Mouse (Mus musculus) testis, postnatal 14 days (tissue): ENCODE measurements around the gene Arl10.
"Not testable (repeated sequence)": the region's sequence is repeated elsewhere in the genome, so short reads cannot be mapped to it uniquely, and the experiment has no call there.

Source experiments
- DNase-seq: peaks from one replicate; pipeline ENCODE4 v3.0.0; 2021; ENCODE audit warnings: low spot score

Arl10 gene

DNA sequence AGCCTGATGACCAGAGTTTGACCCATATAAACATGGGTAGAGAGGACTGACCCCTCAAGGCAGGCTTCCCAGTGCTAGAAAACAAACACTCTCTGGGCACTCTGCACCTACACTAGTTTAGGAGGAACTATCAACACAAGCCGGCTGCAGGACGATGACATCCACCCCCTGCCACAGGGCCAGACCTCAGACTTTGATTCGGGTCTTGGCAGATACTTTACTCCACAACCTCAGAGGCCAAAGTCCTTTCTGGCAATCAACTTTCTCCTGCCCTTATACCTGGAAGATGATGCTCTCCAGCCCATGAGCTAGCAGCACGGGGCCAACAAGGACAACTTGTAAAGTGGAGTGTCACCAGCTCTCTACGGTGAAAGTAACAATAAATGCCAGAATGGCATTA is 8.0 kb downstream of the Arl10 start:
- no peak for DNase-seq

DNA sequence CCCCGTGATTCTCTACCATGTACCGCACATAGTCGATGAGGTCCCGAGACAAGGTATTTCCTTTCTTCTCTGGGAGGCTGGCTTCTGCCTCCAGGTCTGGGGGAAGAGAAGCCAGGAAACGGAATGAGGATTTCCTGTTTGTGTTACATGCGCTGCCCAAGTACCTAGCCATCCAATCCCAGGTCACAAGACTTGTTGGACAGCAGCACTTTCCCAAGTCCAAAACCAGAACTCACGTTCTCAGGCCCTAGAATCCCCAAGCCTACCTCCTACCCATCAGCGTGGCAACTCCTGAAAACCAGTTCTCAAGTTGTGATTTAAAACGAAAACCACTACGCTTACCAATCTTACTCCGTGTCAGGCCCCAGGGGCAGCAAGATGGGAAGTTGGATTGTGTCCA is 11.0 kb downstream of the Arl10 start:
- no peak for DNase-seq

DNA sequence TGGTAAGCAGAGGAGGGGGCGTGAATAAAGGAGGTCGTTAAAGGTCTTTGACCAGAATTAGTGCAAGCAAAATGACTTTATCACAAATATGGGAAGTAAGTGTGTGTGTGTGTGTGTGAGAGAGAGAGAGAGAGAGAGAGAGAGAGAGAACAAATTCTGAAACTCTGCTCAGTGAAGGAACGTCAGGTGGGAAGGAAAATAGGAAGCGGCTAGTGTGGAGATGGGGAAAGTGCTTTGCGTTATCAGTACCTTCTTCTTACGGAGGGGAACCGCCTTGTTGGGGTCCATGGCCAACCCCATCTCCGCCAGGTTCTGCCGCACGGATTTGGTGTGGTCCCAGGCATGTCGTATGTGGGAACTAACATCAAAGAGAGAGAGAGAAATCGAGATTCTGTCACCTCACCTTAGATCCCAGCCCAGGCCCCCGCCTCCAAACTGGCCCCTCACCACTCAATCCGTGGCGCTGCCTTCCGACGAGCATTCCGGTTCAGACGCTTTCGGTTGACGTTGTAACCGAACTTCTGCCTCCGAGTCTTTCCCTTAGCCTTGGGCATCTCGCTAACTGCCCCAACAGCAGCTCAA is 14.7 kb downstream of the Arl10 start:
- no peak for DNase-seq

DNA sequence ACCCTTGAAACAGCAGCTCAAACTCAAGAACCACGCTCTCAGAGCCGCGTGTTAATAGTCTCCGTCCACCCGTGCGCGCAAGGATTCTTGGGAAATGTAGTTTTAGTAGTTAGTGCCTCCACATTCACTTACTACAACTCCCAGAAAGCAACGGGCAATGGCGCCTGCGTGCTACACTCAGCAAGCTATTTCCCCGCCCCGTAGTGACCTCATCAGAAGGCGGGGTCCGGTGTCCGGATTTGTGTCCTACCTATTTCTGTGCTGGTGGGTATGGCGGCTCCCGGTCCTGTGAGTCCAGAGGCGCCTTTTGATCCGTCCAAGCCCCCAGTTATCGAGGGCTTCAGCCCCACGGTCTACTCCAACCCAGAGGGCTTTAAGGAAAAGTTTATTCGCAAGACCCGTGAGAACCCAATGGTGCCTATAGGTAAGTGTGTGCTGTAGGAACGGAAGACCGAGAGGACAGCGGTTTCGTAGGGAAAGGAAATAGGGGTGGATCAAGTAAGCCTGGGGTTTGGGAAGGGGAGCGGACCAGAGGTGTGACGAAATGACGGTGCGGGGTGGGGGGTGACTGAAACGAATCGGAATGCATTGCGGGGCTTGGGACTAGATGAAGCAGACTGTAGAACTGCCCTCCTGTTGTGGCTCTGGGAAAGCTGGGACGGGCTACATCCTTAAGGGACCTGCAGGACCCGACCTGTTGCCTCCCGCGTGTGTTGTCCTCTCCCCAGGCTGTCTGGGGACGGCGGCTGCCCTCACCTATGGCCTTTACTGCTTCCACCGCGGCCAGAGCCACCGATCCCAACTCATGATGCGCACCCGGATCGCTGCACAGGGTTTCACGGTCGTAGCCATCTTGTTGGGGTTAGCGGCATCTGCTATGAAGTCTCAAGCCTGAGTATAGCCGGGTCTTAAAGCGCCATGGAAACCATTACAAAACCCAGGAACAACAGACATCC is 15.5 kb downstream of the Arl10 start, which contains the start of the genes Nop16 and Higd2a:
Nop16 (minus strand) TSS at position 95 of the 956 bp plus-strand sequence.
Higd2a (plus strand) TSS at position 212 of the 956 bp plus-strand sequence.
- DNase-seq: peak; percentile 97

GRCm38 (mm10) chr13:54591776-54592356 is 17.1 kb downstream of the Arl10 start:
- DNase-seq: no peak

DNA sequence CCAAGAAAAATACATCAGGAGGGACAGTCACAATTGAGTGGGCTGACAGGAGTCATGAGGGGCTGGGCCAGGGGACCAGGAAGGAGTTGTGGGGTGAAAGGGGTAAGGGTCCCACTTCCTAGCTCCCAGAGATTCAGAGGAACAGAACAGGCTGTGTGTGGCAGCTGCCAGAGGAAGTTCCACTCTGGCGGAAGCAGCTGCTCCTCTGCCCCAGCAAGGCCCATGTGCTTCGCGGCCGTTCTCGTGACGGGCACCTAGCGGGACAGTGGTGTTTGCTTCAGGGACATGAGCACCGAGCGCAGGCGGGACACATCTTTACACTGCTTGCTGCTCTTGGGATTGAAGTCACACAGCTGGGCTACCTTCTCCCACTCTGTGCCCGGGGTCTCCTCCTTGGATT is 18.8 kb downstream of the Arl10 start:
- no peak for DNase-seq

DNA sequence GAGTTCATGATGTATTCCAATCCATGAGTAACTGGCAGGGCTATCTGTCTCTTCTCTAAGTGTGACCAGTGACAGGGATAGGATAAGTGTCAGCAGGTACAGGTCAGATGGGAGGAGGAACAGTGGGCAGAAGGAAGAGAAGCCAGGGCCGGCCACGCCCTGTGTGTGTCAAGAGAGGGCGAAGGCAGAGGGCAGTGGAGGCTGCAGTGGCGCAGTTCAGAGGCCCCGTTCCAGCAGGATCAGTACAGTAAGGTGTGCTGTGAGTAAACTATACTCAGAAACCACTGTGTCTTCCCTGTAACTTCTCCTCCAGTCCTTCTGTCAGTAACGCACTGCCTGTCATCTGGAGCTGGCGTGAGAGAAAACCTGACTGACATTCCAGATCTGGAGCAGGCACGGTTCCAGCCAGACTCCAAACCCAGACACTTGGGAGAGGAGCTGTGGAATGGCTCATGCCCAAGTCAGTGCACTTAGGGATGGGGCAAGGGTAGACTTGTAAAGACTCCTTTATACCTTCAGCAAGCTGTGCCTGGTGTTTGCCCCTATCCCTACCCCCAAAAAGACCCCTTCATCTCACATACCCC is 21.4 kb downstream of the Arl10 start:
- DNase-seq: no peak

DNA sequence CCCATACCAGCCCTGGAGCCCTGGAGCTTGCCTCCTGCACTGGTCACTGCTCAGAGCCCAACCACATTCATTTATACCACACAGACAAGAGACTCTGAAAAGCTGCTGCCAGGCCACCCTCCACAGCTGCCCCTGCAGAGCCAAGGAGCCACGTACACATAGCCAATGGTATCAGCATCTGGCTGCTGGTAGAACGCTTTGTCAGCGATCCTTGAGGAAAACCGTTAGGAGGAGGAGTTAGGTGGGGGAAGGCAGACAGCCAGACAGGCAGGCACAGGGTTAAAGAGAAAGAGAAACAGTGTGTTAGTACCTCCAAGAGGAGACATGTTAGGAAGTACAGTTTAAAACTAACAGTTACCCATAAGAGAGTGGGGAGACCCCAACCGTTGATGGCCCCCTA is 22.1 kb downstream of the Arl10 start:
- DNase-seq: no peak

DNA sequence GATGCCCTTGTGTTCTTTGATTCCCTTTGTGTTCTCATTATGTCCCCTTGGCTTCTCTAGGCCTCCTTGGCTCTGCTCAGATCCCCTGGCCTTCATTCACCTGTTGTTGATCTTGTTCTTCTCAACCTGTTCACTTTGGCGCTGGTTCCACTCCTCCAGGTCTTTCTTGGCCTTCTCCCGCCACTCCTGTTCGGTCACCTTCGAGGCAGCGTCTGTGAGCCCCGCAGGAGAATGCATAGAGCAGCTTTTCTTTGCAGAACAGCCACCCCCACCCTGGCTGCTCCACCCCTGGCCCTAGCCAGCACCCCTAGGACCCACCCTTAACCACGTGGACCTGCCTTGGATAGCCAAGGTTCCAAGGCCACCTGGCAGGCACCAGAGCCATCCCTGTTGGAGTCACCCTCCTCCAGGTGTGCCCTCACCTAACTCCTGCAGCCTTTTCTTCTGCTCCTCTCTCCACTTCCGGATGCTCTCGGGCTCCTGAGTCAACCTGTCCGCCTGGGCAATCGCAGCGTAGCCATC is 23.9 kb downstream of the Arl10 start:
- DNase-seq: no peak

- DNase-seq: no peak
These were observed 27.9 kb downstream of the Arl10 start for GRCm38 (mm10) chr13:54602639-54603111.

GRCm38 (mm10) chr13:54603501-54603900 is 28.7 kb downstream of the Arl10 start:
- DNase-seq: no peak

DNA sequence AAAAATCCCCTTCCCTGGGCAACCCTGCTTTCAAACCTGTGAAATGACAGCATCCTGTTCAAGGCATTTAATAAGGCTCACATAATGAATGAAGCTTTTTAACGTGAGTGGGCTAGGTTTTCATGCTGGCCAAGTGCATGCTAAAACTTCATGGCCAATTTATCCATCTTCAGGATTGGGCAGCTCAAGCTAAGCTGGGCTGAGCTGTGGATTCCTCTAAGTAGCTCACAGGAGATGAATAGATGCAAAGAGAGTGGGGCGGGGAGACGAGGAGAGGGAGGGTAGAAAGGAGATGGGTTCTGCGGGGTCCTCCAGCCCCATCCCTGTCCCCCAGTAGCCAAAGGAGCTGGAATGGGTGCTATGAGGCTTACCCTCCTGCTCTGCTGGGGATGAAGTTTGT is 29.4 kb downstream of the Arl10 start:
- DNase-seq: no peak

DNA sequence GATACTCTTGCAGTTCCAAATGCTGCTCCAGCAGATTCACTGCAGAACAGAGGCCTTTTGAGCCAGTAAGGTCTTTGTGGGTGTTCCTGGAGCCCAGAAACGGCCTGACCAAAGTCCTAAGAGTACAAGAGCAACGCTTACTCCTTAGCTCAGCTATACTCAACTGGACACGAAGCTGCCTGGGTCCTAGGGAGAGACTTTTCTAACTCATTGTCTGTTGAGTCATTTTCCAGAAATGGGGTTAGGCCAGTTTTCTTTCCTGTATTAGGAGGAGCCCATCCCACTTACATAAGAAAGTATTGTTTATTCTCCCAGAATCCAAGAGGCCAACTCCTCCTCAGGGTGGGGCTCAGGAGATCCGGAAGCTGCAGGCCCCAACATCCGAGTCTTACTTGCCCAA is 30.6 kb downstream of the Arl10 start:
- DNase-seq: no peak

DNA sequence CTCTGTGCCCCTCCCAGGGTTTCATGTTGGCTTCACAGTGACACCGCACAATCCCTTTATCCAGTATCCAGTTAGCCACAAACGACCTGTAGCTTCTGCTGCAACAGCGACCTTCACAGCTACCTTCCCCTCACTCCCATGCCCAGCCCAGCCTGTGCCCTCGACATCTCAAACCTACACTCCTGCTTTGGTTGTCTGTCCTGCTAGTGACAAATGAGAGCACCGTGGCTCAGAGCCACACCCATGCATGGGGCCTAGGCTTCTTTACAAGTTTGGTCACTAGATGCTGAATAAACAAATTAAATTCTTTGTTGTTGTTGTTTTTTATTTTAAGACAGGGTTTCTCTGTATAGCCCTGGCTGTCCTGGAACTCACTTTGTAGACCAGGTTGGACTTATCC is 32.4 kb downstream of the Arl10 start:
- DNase-seq: no peak

- DNase-seq: no peak
These were observed 33.2 kb downstream of the Arl10 start for GRCm38 (mm10) chr13:54608002-54608401.

DNA sequence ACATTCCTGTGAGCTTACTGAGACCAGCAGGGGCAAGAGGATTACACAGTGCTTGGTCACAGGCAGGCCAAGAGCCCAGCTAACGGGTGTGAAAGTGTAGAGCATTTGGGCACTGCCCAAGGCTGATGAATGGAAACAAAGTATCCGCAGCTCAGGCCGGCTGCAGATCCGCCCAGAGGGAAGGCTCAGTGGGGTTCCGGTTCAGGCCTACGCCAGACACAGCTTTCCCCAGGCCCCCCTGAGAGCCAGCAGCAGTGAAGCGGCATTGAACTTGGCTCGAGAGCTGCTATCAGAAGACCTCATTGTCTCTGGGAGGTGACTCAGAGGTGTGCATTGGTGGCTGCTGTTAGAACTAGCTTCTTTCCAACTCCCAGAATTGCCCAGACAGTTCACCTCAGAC is 33.9 kb downstream of the Arl10 start:
- peak; percentile 87 for DNase-seq

- DNase-seq: no peak
These were observed 34.5 kb downstream of the Arl10 start for GRCm38 (mm10) chr13:54609301-54609700.

GRCm38 (mm10) chr13:54610613-54610971 is 35.8 kb downstream of the Arl10 start:
- no peak for DNase-seq

DNA sequence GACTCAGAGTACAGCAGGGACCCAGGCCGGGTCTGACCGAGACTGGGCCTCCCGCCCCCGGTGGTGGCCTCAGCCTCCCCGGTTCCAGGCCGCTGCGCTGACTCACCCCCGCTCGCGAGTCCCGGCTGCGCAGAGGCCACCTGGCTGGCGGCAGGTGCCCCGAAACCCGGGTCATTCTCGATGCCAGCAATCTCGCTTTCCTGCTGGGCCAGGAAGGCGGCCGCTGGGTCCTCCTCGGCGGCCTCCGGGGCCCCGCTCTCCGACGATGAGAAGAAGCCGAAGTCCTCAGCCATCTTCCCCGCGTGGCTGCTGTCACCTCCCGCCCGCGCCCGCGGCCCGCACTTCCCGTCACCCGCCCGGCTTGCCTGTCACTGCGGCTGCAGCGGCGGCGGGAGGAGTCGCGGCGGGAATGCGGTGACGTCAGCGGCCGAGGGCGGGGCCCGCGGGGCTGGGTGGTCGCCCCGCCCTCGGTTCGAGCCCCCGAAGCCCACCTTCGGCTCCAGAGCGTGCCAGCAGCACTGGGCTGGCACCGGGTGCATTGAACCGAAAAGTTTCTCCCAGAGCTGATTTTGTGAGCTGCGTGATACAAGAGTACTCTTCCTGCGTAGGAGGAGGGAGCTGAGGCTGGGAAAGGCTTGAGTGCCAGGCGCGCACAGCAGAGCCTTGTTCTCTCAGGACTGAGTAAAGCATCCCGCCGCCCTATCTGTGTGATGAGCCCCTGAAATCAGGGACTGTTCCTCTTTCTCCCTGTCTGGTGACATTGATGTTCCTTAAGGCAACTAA is 36.3 kb downstream of the Arl10 start, which contains the start of gene Cltb:
Cltb (minus strand) TSS at position 373 of the 783 bp plus-strand sequence.
- peak; percentile 74 for DNase-seq

DNA sequence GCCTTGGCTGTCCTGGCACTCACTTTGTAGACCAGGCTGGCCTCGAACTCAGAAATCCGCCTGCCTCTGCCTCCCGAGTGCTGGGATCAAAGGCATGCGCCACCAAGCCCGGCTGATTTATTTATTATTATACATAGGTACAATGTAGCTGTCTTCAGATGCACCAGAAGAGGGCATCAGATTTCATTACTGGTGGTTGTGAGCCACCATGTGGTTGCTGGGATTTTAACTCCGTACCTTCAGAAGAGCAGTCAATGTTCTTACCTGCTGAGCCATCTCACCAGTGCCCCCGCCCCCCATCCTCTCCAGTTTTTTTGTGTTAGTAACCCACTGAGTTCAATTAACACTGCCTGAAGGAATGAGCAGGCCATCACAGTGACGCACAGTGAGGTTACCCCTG is 38.3 kb downstream of the Arl10 start:
- DNase-seq: not testable (repeated sequence)

DNA sequence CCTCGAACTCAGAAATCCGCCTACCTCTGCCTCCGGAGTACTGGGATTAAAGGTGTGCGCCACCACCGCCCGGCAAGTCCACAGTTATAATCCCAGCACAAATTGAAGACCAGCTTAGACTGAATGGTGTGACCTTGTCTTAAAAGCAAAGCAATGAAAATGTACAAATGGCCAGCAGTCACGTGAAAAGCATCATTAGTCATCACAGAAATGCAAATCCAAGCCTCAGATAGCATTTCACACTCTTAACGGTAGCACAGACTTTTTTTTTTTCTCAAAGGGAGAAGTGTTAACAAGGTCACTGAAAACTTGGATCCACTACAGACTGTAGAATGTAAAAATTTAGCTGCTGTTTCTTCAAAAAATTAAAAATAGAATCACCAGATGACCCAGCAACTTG is 41.5 kb downstream of the Arl10 start:
- DNase-seq: no peak
